In genomic region chr4:23338481-23338880, GRCm38 (mm10) we compare ENCODE assay signal across 26 mouse cellular contexts.
"Had no signal": no experiment of that assay in that cellular context is flagged by ENCODE, and none has a peak within 500 bp of the region (broad histone marks: within the 10 kb centered on the region; RNA-seq: fewer than 3 reads in every experiment).

No protein-coding gene starts in this region.

- H3K4me1 ChIP-seq: heart, embryonic 13.5 days; heart, embryonic 15.5 days; kidney, embryonic 15.5 days; limb, embryonic 13.5 days; limb, embryonic 15.5 days; liver, embryonic 12.5 days had no signal

- ATAC-seq: hindbrain, embryonic 16.5 days; intestine, embryonic 16.5 days; liver, embryonic 12.5 days had no signal

- H3K27ac ChIP-seq: heart, adult 2 months; heart, embryonic 13.5 days; heart, embryonic 15.5 days; hindbrain, embryonic 12.5 days; hindbrain, embryonic 14.5 days; kidney, embryonic 15.5 days; kidney, postnatal 0 days; limb, embryonic 13.5 days; limb, embryonic 15.5 days; liver, embryonic 12.5 days had no signal

- H3K4me3 ChIP-seq: heart, adult 2 months; heart, embryonic 13.5 days; heart, embryonic 15.5 days; hindbrain, embryonic 12.5 days; kidney, embryonic 15.5 days; limb, embryonic 13.5 days; limb, embryonic 15.5 days; liver, embryonic 12.5 days had no signal

- H3K9ac ChIP-seq: heart, embryonic 13.5 days; heart, embryonic 15.5 days; hindbrain, embryonic 12.5 days; hindbrain, embryonic 14.5 days; kidney, embryonic 15.5 days; limb, embryonic 13.5 days; limb, embryonic 15.5 days; liver, embryonic 12.5 days had no signal

- H3K9me3 ChIP-seq: heart, embryonic 13.5 days; heart, embryonic 15.5 days; hindbrain, embryonic 12.5 days; kidney, embryonic 15.5 days; limb, embryonic 13.5 days; limb, embryonic 15.5 days; liver, embryonic 12.5 days had no signal

- H3K27me3 ChIP-seq: heart, embryonic 13.5 days; heart, embryonic 15.5 days; hindbrain, embryonic 12.5 days; kidney, embryonic 15.5 days; limb, embryonic 13.5 days; limb, embryonic 15.5 days; liver, embryonic 12.5 days had no signal

- H3K4me2 ChIP-seq: heart, embryonic 11.5 days; heart, embryonic 13.5 days; heart, embryonic 15.5 days; hindbrain, embryonic 12.5 days; hindbrain, embryonic 14.5 days; kidney, embryonic 15.5 days; limb, embryonic 13.5 days; limb, embryonic 15.5 days; liver, embryonic 12.5 days had no signal

- H3K36me3 ChIP-seq: heart, embryonic 13.5 days; heart, embryonic 15.5 days; hindbrain, embryonic 12.5 days; kidney, embryonic 15.5 days; limb, embryonic 13.5 days; limb, embryonic 15.5 days; liver, embryonic 12.5 days had no signal

- DNase-seq: gastrocnemius, postnatal 14 days; gastrocnemius, postnatal 36 days; heart, adult 11 months; heart, adult 2 months; heart, postnatal 14 days; heart, postnatal 36 days; kidney, adult 11 months; kidney, adult 2 months; kidney, adult 9 months; kidney, postnatal 14 days; kidney, postnatal 36 days; layer of hippocampus, adult 9-11 months; layer of hippocampus, postnatal 36 days; left cerebral cortex, postnatal 4 days had no signal
